Mouse (Mus musculus) E14TG2a.4 (cell line): ENCODE data around the gene Kdm6b.

Source experiments
- H3K27me3 ChIP-seq: 2 replicates; pipeline ENCODE4 v1.6.1; 2014; ENCODE audit warnings: low read length, control low read depth; ENCODE audit not compliant: insufficient read depth
- H3K36me3 ChIP-seq: 2 replicates; pipeline ENCODE4 v1.6.1; 2014; ENCODE audit warnings: low read length, control low read depth; ENCODE audit not compliant: insufficient read depth
- H3K4me1 ChIP-seq: replicated peaks from 2 replicates; pipeline ENCODE4 v1.6.1; 2014; ENCODE audit warnings: low read depth, low read length, control low read depth
- H3K4me3 ChIP-seq: replicated peaks from 2 replicates; pipeline ENCODE4 v1.5.1; 2014; ENCODE audit warnings: mild to moderate bottlenecking, low read length
- H3K9me3 ChIP-seq: 2 replicates; pipeline ENCODE4 v1.6.1; 2014; ENCODE audit warnings: low read length, control low read depth
- CTCF ChIP-seq: conservative IDR thresholded peaks from 2 replicates; pipeline ENCODE4 v1.5.1; 2014; ENCODE audit warnings: low read length
- NANOG ChIP-seq: IDR thresholded peaks from 2 replicates; pipeline ENCODE4 v1.6.1; 2014; ENCODE audit warnings: borderline replicate concordance, low read length, mixed read lengths
- POU5F1 ChIP-seq: IDR thresholded peaks from 2 replicates; pipeline ENCODE4 v1.6.1; 2014; ENCODE audit warnings: low read length, borderline replicate concordance

Gene Kdm6b

DNA sequence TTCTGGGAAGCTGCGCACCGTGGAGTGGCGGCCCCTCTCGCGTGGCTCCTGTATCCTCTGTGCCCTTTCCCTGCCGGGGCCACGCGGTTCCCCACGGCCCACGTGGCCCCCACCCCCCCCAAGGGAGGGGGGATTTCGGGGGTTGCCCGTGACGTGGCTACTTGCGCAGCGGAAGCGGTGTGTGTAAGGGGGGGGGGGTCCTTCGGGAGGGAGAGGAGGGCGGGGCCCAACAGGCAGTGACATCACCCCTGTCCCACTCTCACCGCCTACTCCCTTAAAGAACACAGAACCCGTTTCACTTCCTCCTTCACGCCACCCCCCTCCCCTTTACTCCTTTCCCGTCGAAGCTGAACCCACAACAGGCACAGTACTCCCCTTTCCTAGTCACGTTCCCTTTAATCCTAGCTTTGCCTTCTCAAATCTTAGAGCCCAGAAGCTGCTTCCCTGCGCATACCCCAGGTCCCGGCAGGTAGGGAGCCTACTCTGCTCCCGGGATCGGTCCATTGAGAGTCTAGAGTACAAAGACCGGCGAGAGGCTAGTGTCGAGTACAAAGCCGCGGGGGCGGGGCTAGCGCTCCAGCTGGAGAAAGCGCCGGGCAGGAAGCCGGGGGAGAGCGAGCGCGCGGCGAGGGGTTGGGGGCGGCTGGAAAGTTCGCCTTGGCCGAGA lies 4.0 kb downstream of the Kdm6b start:
- peaks cover 10% of the 10 kb centered on the region for H3K27me3 ChIP-seq
- H3K36me3 ChIP-seq = peaks cover 47% of the 10 kb centered on the region
- H3K4me1 ChIP-seq = peaks cover 80% of the 10 kb centered on the region
- peak overlapping the region; percentile 88 for H3K4me3 ChIP-seq
- TF ChIP-seq POU5F1 = no peak
- TF ChIP-seq CTCF = no peak
- TF ChIP-seq NANOG = no peak
- no peaks in the 10 kb centered on the region for H3K9me3 ChIP-seq

DNA sequence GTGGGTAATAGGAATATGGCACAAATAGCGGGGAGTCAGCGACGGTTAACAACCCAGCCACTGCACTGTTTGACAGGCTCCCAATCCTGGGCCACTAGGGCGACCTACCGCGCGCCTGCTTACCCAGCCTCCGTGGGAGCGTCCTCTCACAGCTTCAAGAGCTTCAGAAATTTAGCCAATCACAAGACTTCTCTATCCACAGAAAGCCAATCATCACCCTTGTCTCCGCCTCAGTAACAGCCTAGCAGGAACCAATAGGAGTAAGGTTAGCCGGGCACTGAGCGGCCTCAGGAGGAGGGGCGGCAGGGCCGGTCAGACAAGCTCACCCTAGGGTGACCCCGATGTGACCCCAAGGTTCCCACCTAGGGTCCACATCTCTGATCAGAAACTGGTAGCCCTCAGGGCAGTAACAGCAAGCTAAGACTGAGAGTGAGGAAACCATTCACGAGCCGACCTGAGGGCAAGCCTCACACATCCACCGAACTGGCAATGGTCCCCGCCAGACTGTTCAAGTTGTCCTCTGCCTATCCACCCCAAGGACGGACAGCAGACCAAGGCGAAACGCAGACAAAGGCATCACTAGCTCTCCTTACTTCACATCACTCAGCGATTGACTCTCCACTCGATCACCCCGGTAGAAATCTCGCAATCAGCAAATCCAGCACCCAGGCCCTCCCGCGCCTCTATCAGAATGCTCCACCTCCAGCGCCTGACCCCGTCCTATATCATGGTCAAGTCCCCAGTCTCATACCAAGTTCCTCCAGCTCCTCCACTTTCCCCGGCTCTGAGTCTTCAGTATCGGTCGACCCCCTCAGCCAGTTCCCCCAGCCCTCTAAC lies 4.7 kb downstream of the Kdm6b start:
- Histone ChIP-seq H3K36me3 (peaks cover 53% of the 10 kb centered on the region), H3K9me3 (no peaks in the 10 kb centered on the region), H3K27me3 (peaks cover 17% of the 10 kb centered on the region), H3K4me1 (peaks cover 80% of the 10 kb centered on the region), H3K4me3 (peak overlapping the region; percentile 88)
- TF ChIP-seq POU5F1 = no peak
- no peak for TF ChIP-seq CTCF
- TF ChIP-seq NANOG = no peak

DNA sequence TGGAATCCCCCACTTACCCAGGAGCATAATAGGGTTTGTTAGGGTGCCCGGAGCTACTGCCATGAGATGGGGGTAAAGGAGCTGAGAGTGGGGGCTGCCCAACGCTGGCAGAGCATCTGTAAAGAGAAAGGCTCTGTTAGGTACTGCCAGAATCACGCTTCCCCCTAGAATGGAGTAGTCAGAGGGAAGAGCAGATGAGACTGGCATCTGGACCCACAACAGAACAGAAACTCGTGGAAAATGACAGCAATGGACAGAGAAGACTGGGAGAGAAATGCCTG lies 5.8 kb downstream of the Kdm6b start:
- Histone ChIP-seq H3K4me3 (peak overlapping the region; percentile 88), H3K36me3 (peaks cover 60% of the 10 kb centered on the region), H3K27me3 (peaks cover 23% of the 10 kb centered on the region), H3K9me3 (no peaks in the 10 kb centered on the region), H3K4me1 (peaks cover 75% of the 10 kb centered on the region)
- TF ChIP-seq NANOG (no peak), POU5F1 (no peak), CTCF (no peak)

DNA sequence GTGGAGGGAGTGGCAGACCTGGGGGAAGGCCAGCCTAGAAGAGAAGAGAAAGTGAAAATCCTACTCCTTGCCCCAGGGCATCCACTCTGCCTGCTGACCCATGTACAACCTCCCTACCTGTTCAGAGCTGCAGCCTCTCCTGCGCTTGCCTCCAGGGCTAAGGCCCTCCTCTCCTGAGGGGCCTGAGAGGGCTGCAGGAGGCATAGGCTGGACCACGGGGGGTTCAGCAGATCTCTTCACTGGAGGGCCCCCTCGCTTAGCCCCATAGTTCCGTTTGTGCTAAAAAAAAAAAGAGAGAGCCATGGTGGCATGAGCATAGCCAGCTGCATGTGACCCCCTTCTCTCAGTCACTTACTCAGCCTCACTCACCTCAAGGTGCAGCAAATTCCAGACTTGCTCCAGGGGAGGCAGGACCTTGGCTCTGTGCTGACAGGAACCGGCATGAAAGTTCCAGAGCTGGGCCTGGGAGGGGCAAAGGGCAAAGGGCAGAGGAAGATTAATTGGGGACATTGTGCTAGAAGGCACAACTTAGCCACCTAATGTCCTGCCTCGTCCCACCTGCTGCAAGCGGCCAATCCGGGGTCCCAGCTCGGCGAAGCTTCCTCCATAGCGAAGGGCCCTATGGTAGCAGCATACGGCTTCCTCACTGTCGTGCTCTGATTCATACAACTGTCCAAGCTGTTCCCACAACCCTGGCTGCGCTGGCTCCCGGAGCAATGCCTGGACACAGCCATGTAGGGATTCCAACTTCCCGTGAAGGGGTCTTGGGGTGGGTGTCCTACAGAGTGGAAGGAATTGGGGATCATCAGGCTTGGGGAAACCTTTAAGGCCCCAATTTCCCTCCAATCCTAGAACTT lies 6.4 kb downstream of the Kdm6b start:
- Histone ChIP-seq H3K9me3 (no peaks in the 10 kb centered on the region), H3K27me3 (peaks cover 23% of the 10 kb centered on the region), H3K36me3 (peaks cover 59% of the 10 kb centered on the region), H3K4me3 (peak overlapping the region; percentile 88; the same call in 1 of the 2 replicates), H3K4me1 (peaks cover 72% of the 10 kb centered on the region)
- TF ChIP-seq CTCF (no peak), NANOG (no peak), POU5F1 (no peak)

DNA sequence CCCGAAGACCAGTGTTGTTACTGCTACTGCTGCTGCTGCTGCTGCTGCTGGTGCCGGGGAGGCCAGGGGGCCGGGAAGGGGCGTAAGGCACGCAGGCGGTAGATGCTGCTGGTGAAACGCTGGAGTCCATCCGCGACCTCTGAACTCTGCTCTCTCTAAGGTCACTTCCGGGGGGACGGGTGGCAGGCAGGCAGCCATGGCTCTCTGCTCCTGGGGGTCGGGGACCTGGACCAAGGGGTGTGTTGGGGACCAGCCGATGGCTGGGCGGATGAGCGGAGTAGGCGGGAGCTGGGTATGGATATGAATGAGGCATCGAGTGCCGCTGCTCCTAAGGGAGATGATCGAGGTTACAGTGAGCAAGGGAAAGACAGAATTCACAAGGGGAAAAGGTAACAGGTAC lies 7.2 kb downstream of the Kdm6b start:
- Histone ChIP-seq H3K27me3 (peaks cover 23% of the 10 kb centered on the region), H3K4me3 (peak overlapping the region; percentile 37), H3K9me3 (no peaks in the 10 kb centered on the region), H3K36me3 (peaks cover 63% of the 10 kb centered on the region), H3K4me1 (peaks cover 76% of the 10 kb centered on the region)
- TF ChIP-seq NANOG = no peak

DNA sequence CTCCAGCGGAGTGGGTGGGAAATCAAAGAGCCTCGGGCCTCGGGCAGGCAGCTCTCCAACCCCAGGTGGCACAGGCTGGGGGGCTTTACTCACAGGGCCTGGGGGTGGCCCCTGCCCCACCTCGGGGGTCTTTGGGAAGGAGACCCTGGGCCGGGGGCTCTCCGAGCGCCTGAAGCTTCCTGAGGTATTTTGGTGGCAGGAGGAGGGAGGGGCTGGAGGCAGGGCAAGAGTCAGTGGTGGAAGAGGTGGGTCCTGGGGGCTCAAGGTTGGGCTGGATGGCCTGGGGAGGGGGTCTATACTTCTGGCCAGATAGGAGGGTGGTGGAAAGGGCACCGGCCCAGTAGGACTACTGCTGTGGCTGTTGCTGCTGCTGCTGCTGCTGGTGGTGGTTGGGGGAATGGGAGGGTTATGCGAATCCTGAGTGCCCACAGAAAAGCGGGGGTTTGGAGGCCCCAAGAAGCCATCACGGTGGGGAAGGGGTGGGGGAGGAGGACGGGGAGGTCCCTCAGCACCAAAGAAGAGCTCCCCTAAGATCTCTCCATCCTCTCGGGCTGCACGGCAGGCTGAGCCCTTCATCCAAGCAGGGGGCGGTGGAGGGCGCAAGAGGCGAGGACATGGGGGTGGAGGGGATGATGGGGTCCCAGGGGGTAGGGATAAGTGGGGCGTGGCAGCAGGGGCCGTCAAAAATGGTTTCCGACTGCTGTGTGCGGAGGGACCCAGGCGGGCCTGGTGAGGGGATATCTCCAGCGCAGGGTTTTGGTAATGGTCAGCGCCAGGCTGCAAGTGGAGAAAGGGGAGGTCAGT lies 7.9 kb downstream of the Kdm6b start:
- TF ChIP-seq CTCF (no peak), NANOG (no peak)
- H3K4me1 ChIP-seq = peaks cover 81% of the 10 kb centered on the region
- H3K9me3 ChIP-seq = no peaks in the 10 kb centered on the region
- peaks cover 24% of the 10 kb centered on the region for H3K27me3 ChIP-seq
- H3K4me3 ChIP-seq = peak overlapping the region; percentile 37
- peaks cover 68% of the 10 kb centered on the region for H3K36me3 ChIP-seq

DNA sequence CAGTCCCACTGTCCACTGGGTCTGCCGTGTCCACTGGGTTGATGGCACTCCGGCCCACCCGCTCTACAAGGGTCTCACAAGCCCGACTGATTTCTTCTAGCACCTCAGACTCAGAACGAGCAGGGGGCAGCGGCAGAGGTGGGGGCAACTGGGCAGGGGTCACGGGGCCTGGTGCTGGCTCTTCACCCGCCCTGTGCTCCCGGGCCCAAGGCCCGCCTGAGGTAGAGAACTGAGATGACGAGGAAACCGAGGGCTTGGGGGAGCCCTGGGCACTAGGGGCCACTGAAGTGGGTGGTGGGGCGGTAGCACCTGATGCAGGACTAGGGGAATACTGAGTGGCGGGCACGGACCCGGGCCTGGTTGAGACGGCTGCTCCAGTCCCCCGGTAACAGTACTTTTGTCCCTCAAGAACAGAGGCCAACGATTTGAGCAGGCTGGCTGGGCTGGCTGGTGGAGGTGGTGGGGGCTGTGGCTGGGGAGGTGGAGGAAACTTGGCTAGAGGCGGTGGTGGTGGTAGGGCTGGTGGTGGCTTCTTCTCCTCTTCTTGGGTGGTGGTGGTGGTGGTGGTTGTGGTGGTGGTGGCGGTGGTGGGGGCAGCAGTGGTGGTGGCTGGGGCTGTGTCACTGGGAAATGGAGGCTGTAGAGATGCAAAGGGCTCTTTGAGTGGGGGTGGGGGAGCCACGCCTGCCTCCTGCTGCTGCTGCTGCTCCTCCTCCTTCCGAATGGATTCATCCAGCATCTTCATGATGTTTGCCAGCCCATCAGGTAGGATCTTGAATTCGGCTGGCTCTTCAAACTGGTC lies 8.7 kb downstream of the Kdm6b start:
- Histone ChIP-seq H3K4me3 (peak overlapping the region; percentile 71), H3K27me3 (peaks cover 25% of the 10 kb centered on the region), H3K4me1 (peaks cover 83% of the 10 kb centered on the region), H3K36me3 (peaks cover 76% of the 10 kb centered on the region), H3K9me3 (no peaks in the 10 kb centered on the region)
- TF ChIP-seq CTCF (no peak), NANOG (no peak), POU5F1 (no peak)
